Mouse (Mus musculus) midbrain, postnatal 0 days (tissue): ENCODE data around the gene Slc9a1. TPM values are rescaled to one million over a fixed set of nuclear protein-coding genes. Genes with fewer than 3 reads are reported as not detected.

Experiments
- ATAC-seq: fragments of 200-750 bp; cut with Nextera tagmentation; 2 replicates; pipeline ENCODE4 v1.8.0; 2017; ENCODE audit warnings: moderate number of reproducible peaks, mild to moderate bottlenecking, moderate TSS enrichment, moderate library complexity; ENCODE audit not compliant: low FRiP score
- DNase-seq: peaks from one replicate; pipeline ENCODE4 v3.0.0-alpha.2; 2015; ENCODE audit warnings: low spot score
- H3K27ac ChIP-seq: fragments of 300-500 bp; sonication (generic); 2 replicates; pipeline ENCODE4 v1.5.1; 2014; ENCODE audit warnings: low read depth, mild to moderate bottlenecking, low read length, mixed read lengths
- H3K27me3 ChIP-seq: fragments of 300-500 bp; sonication (generic); 2 replicates; pipeline ENCODE4 v1.6.1; 2014; ENCODE audit warnings: low read length, control low read depth, mixed read lengths; ENCODE audit not compliant: insufficient read depth
- H3K36me3 ChIP-seq: fragments of 300-500 bp; sonication (generic); 2 replicates; pipeline ENCODE4 v1.6.1; 2014; ENCODE audit warnings: low read length, control low read depth, mixed read lengths; ENCODE audit not compliant: insufficient read depth
- H3K4me1 ChIP-seq: fragments of 300-500 bp; sonication (generic); 2 replicates; pipeline ENCODE4 v1.6.1; 2014; ENCODE audit warnings: mild to moderate bottlenecking, control low read depth, antibody characterized with exemption, low read length, mixed read lengths; ENCODE audit not compliant: insufficient read depth
- H3K4me2 ChIP-seq: fragments of 300-500 bp; sonication (generic); 2 replicates; pipeline ENCODE4 v1.6.1; 2014; ENCODE audit warnings: low read depth, mild to moderate bottlenecking, low read length, mixed read lengths; ENCODE audit not compliant: poor library complexity, severe bottlenecking
- H3K4me3 ChIP-seq: fragments of 300-500 bp; sonication (generic); 2 replicates; pipeline ENCODE4 v1.5.1; 2014; ENCODE audit warnings: low read depth, mild to moderate bottlenecking, low read length, moderate library complexity
- H3K9ac ChIP-seq: fragments of 300-500 bp; sonication (generic); replicated peaks from 2 replicates; pipeline ENCODE4 v1.6.1; 2014; ENCODE audit warnings: mild to moderate bottlenecking, low read length, moderate library complexity, mixed read lengths; ENCODE audit not compliant: poor library complexity, severe bottlenecking
- H3K9me3 ChIP-seq: fragments of 300-500 bp; sonication (generic); 2 replicates; pipeline ENCODE4 v1.6.1; 2016; ENCODE audit warnings: low read length, control low read depth
- CTCF ChIP-seq: IDR thresholded peaks from 2 replicates; pipeline ENCODE4 v1.5.1; 2016; ENCODE audit warnings: antibody characterized with exemption, mild to moderate bottlenecking
- WGBS: fragments of 180-500 bp; shearing (Covaris S2); extraction: QIAGEN DNeasy Blood & Tissue Kit; methylation state at CpG from one replicate; pipeline ENCODE4 v1.1.7; 2014; 5-methylcytosine and 5-hydroxymethylcytosine counted together
- polyA plus RNA-seq: library from polyadenylated mRNA; unstranded; fragments of >200 nt; fragmentation: Nextera tagmentation; extraction: Ambion mirVana; gene quantifications from 2 replicates; pipeline ENCODE4 v1.2.1, GENCODE M21; 2015
- total RNA-seq: library from RNA; depleted of rRNA; stranded (reverse); fragments of >200 nt; gene quantifications from 2 replicates; pipeline ENCODE4 v1.2.3, GENCODE M21; 2014

The Slc9a1 gene
- total and polyA plus RNA-seq, 2 experiments from 2014 or later = 12.8 to 34.9 TPM

GRCm38 (mm10) chr4:133419312-133420004 is 50.0 kb downstream of the Slc9a1 start:
- Histone ChIP-seq H3K9ac (no peak overlapping the region), H3K4me2 (no peak overlapping the region), H3K4me3 (no peak overlapping the region), H3K27me3 (no peaks in the 10 kb centered on the region), H3K9me3 (no peaks in the 10 kb centered on the region), H3K36me3 (peaks cover 45% of the 10 kb centered on the region), H3K4me1 (no peaks in the 10 kb centered on the region), H3K27ac (no peak overlapping the region)
- TF ChIP-seq CTCF = peak; percentile 81
- peak; percentile 60 for DNase-seq
- no peak for ATAC-seq
- WGBS = 68% methylated on average over 14 of the region's 14 CpGs

GRCm38 (mm10) chr4:133421989-133422388 is 52.5 kb downstream of the Slc9a1 start:
- no peaks in the 10 kb centered on the region for H3K4me1 ChIP-seq
- no peaks in the 10 kb centered on the region for H3K9me3 ChIP-seq
- ATAC-seq (no peak), DNase-seq (no peak)
- H3K27ac ChIP-seq = no peak overlapping the region
- 90% methylated on average over 12 of the region's 12 CpGs for WGBS
- peaks cover 34% of the 10 kb centered on the region for H3K36me3 ChIP-seq
- no peak overlapping the region for H3K4me3 ChIP-seq
- H3K9ac ChIP-seq = no peak overlapping the region
- no peaks in the 10 kb centered on the region for H3K27me3 ChIP-seq
- no peak overlapping the region for H3K4me2 ChIP-seq
- TF ChIP-seq CTCF = no peak

DNA sequence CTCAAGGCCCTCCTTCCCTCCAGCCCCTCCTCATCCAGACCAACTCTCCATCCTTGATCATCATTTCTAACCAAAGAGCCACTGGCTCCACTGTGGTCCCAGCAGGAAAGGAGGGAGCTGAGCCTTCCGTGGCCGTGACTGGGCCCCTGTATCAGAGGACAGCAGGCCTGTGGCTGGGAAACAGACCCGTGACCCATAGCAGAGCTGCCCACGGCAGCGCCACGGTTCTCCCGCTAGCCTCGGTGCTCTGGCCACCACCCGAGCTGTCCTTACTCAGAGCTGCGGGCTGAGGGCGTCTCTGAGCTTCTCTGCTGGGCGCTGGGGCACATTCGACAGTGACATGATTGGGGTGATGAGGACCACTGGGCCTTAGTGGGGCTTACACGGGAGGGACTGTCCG is 53.1 kb downstream of the Slc9a1 start:
- no peak overlapping the region for H3K4me2 ChIP-seq
- no peak for DNase-seq
- H3K9me3 ChIP-seq = no peaks in the 10 kb centered on the region
- no peak overlapping the region for H3K27ac ChIP-seq
- peaks cover 32% of the 10 kb centered on the region for H3K36me3 ChIP-seq
- no peak overlapping the region for H3K9ac ChIP-seq
- no peak overlapping the region for H3K4me3 ChIP-seq
- no peak for ATAC-seq
- no peaks in the 10 kb centered on the region for H3K4me1 ChIP-seq
- 89% methylated on average over 15 of the region's 15 CpGs for WGBS
- TF ChIP-seq CTCF = no peak
- no peaks in the 10 kb centered on the region for H3K27me3 ChIP-seq

DNA sequence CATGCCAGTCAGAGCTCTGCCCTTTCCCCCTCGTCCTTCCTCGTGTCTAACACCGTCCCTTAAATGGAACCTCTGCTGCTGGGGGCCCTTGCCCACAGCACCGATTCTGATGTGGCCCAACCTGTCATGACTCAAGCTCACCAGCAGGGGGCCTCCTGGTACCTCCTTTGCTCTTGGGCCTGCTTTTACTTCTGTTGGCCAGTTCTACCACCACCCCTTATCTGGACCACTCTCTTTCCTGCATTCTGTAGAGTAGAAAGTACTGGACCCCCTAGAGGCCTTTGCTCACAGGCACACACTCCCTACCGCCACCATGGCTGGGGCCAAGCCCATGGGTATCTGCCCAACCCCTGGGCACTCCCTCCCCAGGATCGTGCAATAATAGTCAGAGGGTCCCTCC is 53.6 kb downstream of the Slc9a1 start:
- Histone ChIP-seq H3K9me3 (no peaks in the 10 kb centered on the region), H3K27me3 (no peaks in the 10 kb centered on the region), H3K4me2 (no peak overlapping the region), H3K4me1 (no peaks in the 10 kb centered on the region), H3K4me3 (no peak overlapping the region), H3K27ac (no peak overlapping the region), H3K36me3 (peaks cover 29% of the 10 kb centered on the region), H3K9ac (no peak overlapping the region)
- TF ChIP-seq CTCF = peak; percentile 84
- DNase-seq (peak; percentile 64), ATAC-seq (0 out of 2 replicates have a peak, but pooled peaks have one; percentile 29)
- 50% methylated on average over 6 of the region's 6 CpGs for WGBS

DNA sequence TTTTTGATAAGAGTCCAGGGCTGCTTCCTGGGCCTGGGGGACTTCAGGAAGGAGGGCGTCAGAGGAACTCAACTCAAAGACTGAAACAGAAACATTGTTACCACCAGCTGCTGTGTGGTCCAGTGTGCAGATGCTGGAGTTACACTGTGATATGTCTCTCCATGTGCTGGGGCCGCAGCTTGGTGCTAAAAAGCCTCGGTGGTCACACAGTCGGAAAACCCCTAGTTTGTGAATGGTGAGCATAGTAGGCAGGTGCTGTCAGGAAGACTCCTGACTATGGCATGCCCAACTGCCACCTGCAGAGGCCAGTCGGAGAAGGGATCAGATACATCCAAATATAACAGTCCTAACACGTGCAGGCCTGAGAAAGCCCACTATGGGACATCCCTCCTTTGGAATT is 54.2 kb downstream of the Slc9a1 start:
- no peak for ATAC-seq
- H3K9me3 ChIP-seq = no peaks in the 10 kb centered on the region
- no peaks in the 10 kb centered on the region for H3K4me1 ChIP-seq
- no peak for DNase-seq
- H3K9ac ChIP-seq = no peak overlapping the region
- TF ChIP-seq CTCF = no peak
- H3K36me3 ChIP-seq = peaks cover 26% of the 10 kb centered on the region
- no peak overlapping the region for H3K4me3 ChIP-seq
- no peak overlapping the region for H3K4me2 ChIP-seq
- WGBS = 80% methylated on average over 6 of the region's 6 CpGs
- no peaks in the 10 kb centered on the region for H3K27me3 ChIP-seq
- H3K27ac ChIP-seq = no peak overlapping the region

- DNase-seq (peak; percentile 92), ATAC-seq (peak; percentile 60; the same call in 1 of the 2 replicates)
- 43% methylated on average over 4 of the region's 4 CpGs for WGBS
- H3K9me3 ChIP-seq = no peaks in the 10 kb centered on the region
- H3K36me3 ChIP-seq = peaks cover 26% of the 10 kb centered on the region
- peak; percentile 96 for TF ChIP-seq CTCF
- no peak overlapping the region for H3K4me3 ChIP-seq
- H3K4me1 ChIP-seq = no peaks in the 10 kb centered on the region
- H3K9ac ChIP-seq = no peak overlapping the region
- no peak overlapping the region for H3K27ac ChIP-seq
- no peak overlapping the region for H3K4me2 ChIP-seq
- no peaks in the 10 kb centered on the region for H3K27me3 ChIP-seq
These were observed 54.6 kb downstream of the Slc9a1 start for GRCm38 (mm10) chr4:133424100-133424499.
